Mouse (Mus musculus) liver, embryonic 13.5 days (tissue): ENCODE data around the gene Gm9945. TPM values are rescaled to one million over a fixed set of nuclear protein-coding genes. Genes with fewer than 3 reads are reported as not detected.

ENCODE experiments used
- ATAC-seq: fragments of 200-750 bp; cut with Nextera tagmentation; 2 replicates; pipeline ENCODE4 v1.8.0; 2017; ENCODE audit warnings: low read depth, mild to moderate bottlenecking, moderate number of reproducible peaks, moderate library complexity
- DNase-seq: peaks from one replicate; pipeline ENCODE4 v3.0.0; 2022
- H3K27ac ChIP-seq: fragments of 300-500 bp; sonication (generic); 2 replicates; pipeline ENCODE4 v1.5.1; 2015; ENCODE audit warnings: moderate library complexity, mild to moderate bottlenecking, inconsistent platforms
- H3K27me3 ChIP-seq: fragments of 300-500 bp; sonication (generic); 2 replicates; pipeline ENCODE4 v1.6.1; 2015; ENCODE audit warnings: mild to moderate bottlenecking, inconsistent platforms
- H3K36me3 ChIP-seq: fragments of 300-500 bp; sonication (generic); 2 replicates; pipeline ENCODE4 v1.6.1; 2015; ENCODE audit warnings: mild to moderate bottlenecking, inconsistent platforms
- H3K4me1 ChIP-seq: fragments of 300-500 bp; sonication (generic); replicated peaks from 2 replicates; pipeline ENCODE4 v1.6.1; 2015; ENCODE audit warnings: inconsistent platforms
- H3K4me2 ChIP-seq: fragments of 300-500 bp; sonication (generic); 2 replicates; pipeline ENCODE4 v1.6.1; 2015; ENCODE audit warnings: inconsistent platforms, mild to moderate bottlenecking, moderate library complexity
- H3K4me3 ChIP-seq: fragments of 300-500 bp; sonication (generic); replicated peaks from 2 replicates; pipeline ENCODE4 v1.5.1; 2015; ENCODE audit warnings: mild to moderate bottlenecking, inconsistent platforms
- H3K9ac ChIP-seq: fragments of 300-500 bp; sonication (generic); 2 replicates; pipeline ENCODE4 v1.6.1; 2015; ENCODE audit warnings: mild to moderate bottlenecking, inconsistent platforms
- H3K9me3 ChIP-seq: fragments of 300-500 bp; sonication (generic); replicated peaks from 2 replicates; pipeline ENCODE4 v1.6.1; 2016; ENCODE audit warnings: inconsistent platforms
- WGBS: fragments of 180-500 bp; shearing (Covaris S2); methylation state at CpG from one replicate; pipeline ENCODE4 v1.1.7; 2015; ENCODE audit not compliant: insufficient replicate concordance; 5-methylcytosine and 5-hydroxymethylcytosine counted together
- polyA plus RNA-seq: library from polyadenylated mRNA; unstranded; fragments of >200 nt; fragmentation: Nextera tagmentation; extraction: Ambion mirVana; gene quantifications from 2 replicates; pipeline ENCODE4 v1.2.1, GENCODE M21; 2015

Gene Gm9945
- polyA plus RNA-seq, 1 experiment from 2014 or later: 0.53 TPM

- Histone ChIP-seq H3K27ac (peak overlapping the region; percentile 96), H3K36me3 (no peaks in the 10 kb centered on the region), H3K9me3 (no peaks in the 10 kb centered on the region), H3K27me3 (no peaks in the 10 kb centered on the region), H3K4me1 (peaks cover 75% of the 10 kb centered on the region), H3K4me2 (peak overlapping the region; percentile 95), H3K4me3 (peak overlapping the region; percentile 89), H3K9ac (peak overlapping the region; percentile 96)
- DNase-seq (peak; percentile 56), ATAC-seq (peak; percentile 43)
- WGBS: 17% methylated on average over 5 of the region's 5 CpGs
These were observed 38.8 kb downstream of the Gm9945 start for GRCm38 (mm10) chr11:53518759-53519158.

- WGBS: 3% methylated on average over 79 of the region's 79 CpGs
- H3K9ac ChIP-seq: peak within 1 kb of the TSS; percentile 96
- H3K4me3 ChIP-seq: peak within 1 kb of the TSS; percentile 89
- H3K27me3 ChIP-seq: no peaks in the 10 kb centered on the region
- peak within 1 kb of the TSS; percentile 96 for H3K27ac ChIP-seq
- peak; percentile 63 for DNase-seq
- H3K4me1 ChIP-seq: peaks cover 82% of the 10 kb centered on the region
- ATAC-seq: peak; percentile 69
- H3K9me3 ChIP-seq: no peaks in the 10 kb centered on the region
- H3K4me2 ChIP-seq: peak within 1 kb of the TSS; percentile 95
- no peaks in the 10 kb centered on the region for H3K36me3 ChIP-seq
These were observed 39.5 kb downstream of the Gm9945 start, which contains the start of gene Sept8 for GRCm38 (mm10) chr11:53519207-53520121. Gene Sept8 (plus strand): TSS chr11:53519257.

GRCm38 (mm10) chr11:53520122-53520978 lies 40.4 kb downstream of the Gm9945 start:
- peaks cover 91% of the 10 kb centered on the region for H3K4me1 ChIP-seq
- H3K9ac ChIP-seq: peak overlapping the region; percentile 96
- no peaks in the 10 kb centered on the region for H3K27me3 ChIP-seq
- peaks cover 7% of the 10 kb centered on the region for H3K36me3 ChIP-seq
- peak overlapping the region; percentile 96 for H3K27ac ChIP-seq
- no peaks in the 10 kb centered on the region for H3K9me3 ChIP-seq
- 3% methylated on average over 24 of the region's 24 CpGs for WGBS
- H3K4me2 ChIP-seq: peak overlapping the region; percentile 95
- peak overlapping the region; percentile 89 for H3K4me3 ChIP-seq
- ATAC-seq: peak; percentile 83
- DNase-seq: peak; percentile 77

- Histone ChIP-seq H3K4me3 (peak overlapping the region; percentile 89), H3K27ac (peak overlapping the region; percentile 96), H3K4me2 (peak overlapping the region; percentile 95), H3K9ac (peak overlapping the region; percentile 96), H3K36me3 (peaks cover 9% of the 10 kb centered on the region), H3K9me3 (no peaks in the 10 kb centered on the region), H3K4me1 (peaks cover 95% of the 10 kb centered on the region), H3K27me3 (no peaks in the 10 kb centered on the region)
- 20% methylated on average over 16 of the region's 16 CpGs for WGBS
- peak; percentile 29 for DNase-seq
- ATAC-seq: peak; percentile 46
These were observed 41.3 kb downstream of the Gm9945 start for GRCm38 (mm10) chr11:53521120-53521820.

- H3K9me3 ChIP-seq: no peaks in the 10 kb centered on the region
- H3K4me3 ChIP-seq: peak overlapping the region; percentile 89
- WGBS: 31% methylated on average over 7 of the region's 7 CpGs
- peak overlapping the region; percentile 96 for H3K9ac ChIP-seq
- peaks cover 96% of the 10 kb centered on the region for H3K4me1 ChIP-seq
- DNase-seq (peak; percentile 34), ATAC-seq (peak; percentile 19)
- H3K27ac ChIP-seq: peak overlapping the region; percentile 96
- peaks cover 9% of the 10 kb centered on the region for H3K36me3 ChIP-seq
- H3K27me3 ChIP-seq: no peaks in the 10 kb centered on the region
- H3K4me2 ChIP-seq: peak overlapping the region; percentile 95
These were observed 41.8 kb downstream of the Gm9945 start for GRCm38 (mm10) chr11:53521821-53522131.

- H3K27ac ChIP-seq: peak overlapping the region; percentile 96
- DNase-seq (no peak), ATAC-seq (no peak)
- 76% methylated on average over 3 of the region's 3 CpGs for WGBS
- peak overlapping the region; percentile 89 for H3K4me3 ChIP-seq
- peaks cover 96% of the 10 kb centered on the region for H3K4me1 ChIP-seq
- no peaks in the 10 kb centered on the region for H3K27me3 ChIP-seq
- H3K9me3 ChIP-seq: no peaks in the 10 kb centered on the region
- peak overlapping the region; percentile 95 for H3K4me2 ChIP-seq
- H3K36me3 ChIP-seq: peaks cover 9% of the 10 kb centered on the region
- peak overlapping the region; percentile 96 for H3K9ac ChIP-seq
These were observed 42.4 kb downstream of the Gm9945 start for GRCm38 (mm10) chr11:53522362-53522761.

GRCm38 (mm10) chr11:53522930-53523329 lies 43.0 kb downstream of the Gm9945 start:
- no peaks in the 10 kb centered on the region for H3K27me3 ChIP-seq
- H3K9me3 ChIP-seq: no peaks in the 10 kb centered on the region
- no peak for DNase-seq
- WGBS: 47% methylated on average over 9 of the region's 9 CpGs
- no peak for ATAC-seq
- peak overlapping the region; percentile 96 for H3K27ac ChIP-seq
- H3K36me3 ChIP-seq: peaks cover 12% of the 10 kb centered on the region
- H3K9ac ChIP-seq: peak overlapping the region; percentile 96
- H3K4me1 ChIP-seq: peaks cover 96% of the 10 kb centered on the region
- peak overlapping the region; percentile 95 for H3K4me2 ChIP-seq
- peak overlapping the region; percentile 89 for H3K4me3 ChIP-seq

- DNase-seq: no peak
- Histone ChIP-seq H3K4me2 (0 out of 2 replicates have a peak overlapping the region, but pooled peaks have one; percentile 95), H3K4me3 (no peak overlapping the region), H3K36me3 (peaks cover 13% of the 10 kb centered on the region), H3K27me3 (no peaks in the 10 kb centered on the region), H3K9ac (no peak overlapping the region), H3K27ac (0 out of 2 replicates have a peak overlapping the region, but pooled peaks have one; percentile 26), H3K4me1 (peaks cover 96% of the 10 kb centered on the region), H3K9me3 (no peaks in the 10 kb centered on the region)
- no peak for ATAC-seq
- 78% methylated on average over 14 of the region's 14 CpGs for WGBS
These were observed 43.8 kb downstream of the Gm9945 start for GRCm38 (mm10) chr11:53523545-53524405.

- no peak for ATAC-seq
- peaks cover 19% of the 10 kb centered on the region for H3K36me3 ChIP-seq
- no peak overlapping the region for H3K4me2 ChIP-seq
- no peak overlapping the region for H3K27ac ChIP-seq
- peak; percentile 36 for DNase-seq
- H3K9ac ChIP-seq: no peak overlapping the region
- peaks cover 97% of the 10 kb centered on the region for H3K4me1 ChIP-seq
- H3K4me3 ChIP-seq: no peak overlapping the region
- no peaks in the 10 kb centered on the region for H3K27me3 ChIP-seq
- 61% methylated on average over 6 of the region's 6 CpGs for WGBS
- H3K9me3 ChIP-seq: no peaks in the 10 kb centered on the region
These were observed 44.9 kb downstream of the Gm9945 start for GRCm38 (mm10) chr11:53524905-53525304.

- peaks cover 97% of the 10 kb centered on the region for H3K4me1 ChIP-seq
- no peak for DNase-seq
These were observed 45.5 kb downstream of the Gm9945 start for GRCm38 (mm10) chr11:53525461-53525860.

More at GRCm38 (mm10) chr11:53525461-53525860, 45.5 kb downstream of the Gm9945 start:
- 75% methylated on average over 4 of the region's 4 CpGs for WGBS
- ATAC-seq: no peak
- Histone ChIP-seq H3K9me3 (no peaks in the 10 kb centered on the region), H3K4me3 (no peak overlapping the region), H3K27me3 (no peaks in the 10 kb centered on the region), H3K27ac (no peak overlapping the region), H3K36me3 (peaks cover 19% of the 10 kb centered on the region), H3K4me2 (no peak overlapping the region), H3K9ac (0 out of 2 replicates have a peak overlapping the region, but pooled peaks have one; percentile 28)
